Mouse (Mus musculus) MN1 (cell line): Measurements from ENCODE around the gene Tmem234.

Source experiments
- DNase-seq: peaks from one replicate; pipeline ENCODE4 v3.0.0-alpha.2; 2016; ENCODE audit warnings: low spot score

Tmem234 gene

DNA sequence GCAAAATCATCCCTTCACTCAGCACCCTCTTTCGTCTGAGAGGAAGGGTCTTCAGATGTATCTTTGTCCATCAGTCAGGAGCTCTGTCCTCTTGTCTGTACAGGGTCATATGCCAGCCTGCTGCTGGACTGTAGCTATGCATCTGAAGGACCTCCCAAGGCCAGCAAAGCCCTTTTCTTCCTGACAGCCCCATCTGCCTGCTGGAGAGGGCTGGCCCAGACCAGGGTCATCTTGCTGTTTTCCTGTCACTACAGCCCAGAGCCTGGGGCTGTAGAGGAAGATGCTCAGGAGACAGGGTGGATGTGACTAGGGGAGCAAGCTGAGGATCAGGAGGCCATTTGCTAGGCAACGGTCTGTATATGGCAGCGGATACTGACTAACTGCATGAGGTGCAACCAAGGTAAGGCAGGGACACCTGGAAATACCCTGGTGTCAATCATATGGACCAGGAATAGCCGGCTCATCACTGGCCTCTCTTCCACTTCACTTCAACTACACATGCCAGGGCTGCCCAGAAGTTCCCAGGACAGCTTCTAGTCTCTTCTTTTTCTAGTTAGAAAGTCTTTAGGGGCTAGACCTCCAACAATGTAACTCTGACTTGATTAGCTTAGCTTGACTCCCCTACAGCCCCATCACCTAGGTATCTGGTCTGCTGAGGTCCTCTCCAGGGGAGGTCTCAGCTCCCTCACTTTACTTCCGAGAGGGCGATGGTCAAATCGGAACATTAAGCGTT, 22.5 kb downstream of the Tmem234 start:
- no peak for DNase-seq

- peak; percentile 58 for DNase-seq
These were observed 23.2 kb downstream of the Tmem234 start, which contains the start of gene Ccdc28b for GRCm38 (mm10) chr4:129623681-129624091. Gene Ccdc28b, minus strand, starts transcription at chr4:129623947.

DNA sequence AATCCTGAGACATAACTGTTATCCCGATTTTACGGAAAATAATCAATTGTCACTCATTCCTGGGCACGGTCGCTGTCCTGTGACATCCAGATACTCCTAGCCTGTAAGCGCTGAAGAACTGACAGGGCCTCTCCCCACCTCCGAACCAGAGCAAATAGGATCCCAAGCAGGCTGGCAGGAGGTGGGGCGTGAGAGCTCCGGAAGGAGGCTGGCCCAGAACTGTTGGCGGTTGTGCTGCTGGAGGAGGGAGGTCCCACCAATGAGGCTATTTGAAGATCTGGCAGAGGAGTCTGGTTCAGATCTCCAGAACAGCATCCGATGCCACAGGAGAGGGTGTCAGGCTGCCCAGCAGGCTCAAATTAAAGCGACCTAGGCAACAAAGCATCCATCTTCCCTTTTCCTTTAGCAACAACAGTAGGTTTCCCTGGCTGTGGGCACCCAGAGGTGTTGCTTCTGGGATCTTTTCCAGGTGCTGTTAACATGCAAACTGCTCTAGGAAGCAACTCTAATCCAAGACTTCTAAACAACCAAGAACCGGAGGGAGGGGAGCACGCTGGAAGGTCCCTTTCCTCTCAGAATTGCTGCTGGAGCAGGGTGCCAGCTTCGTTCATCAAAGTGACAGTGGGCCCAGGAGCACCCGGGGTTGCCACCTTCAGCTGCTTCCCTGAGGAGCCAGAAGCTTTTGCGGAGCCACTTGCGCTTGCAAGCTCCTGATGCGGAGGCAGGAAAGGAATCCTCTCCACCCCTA, 24.0 kb downstream of the Tmem234 start:
- DNase-seq = peak; percentile 89

GRCm38 (mm10) chr4:129625029-129625370, 24.5 kb downstream of the Tmem234 start:
- DNase-seq = no peak

DNA sequence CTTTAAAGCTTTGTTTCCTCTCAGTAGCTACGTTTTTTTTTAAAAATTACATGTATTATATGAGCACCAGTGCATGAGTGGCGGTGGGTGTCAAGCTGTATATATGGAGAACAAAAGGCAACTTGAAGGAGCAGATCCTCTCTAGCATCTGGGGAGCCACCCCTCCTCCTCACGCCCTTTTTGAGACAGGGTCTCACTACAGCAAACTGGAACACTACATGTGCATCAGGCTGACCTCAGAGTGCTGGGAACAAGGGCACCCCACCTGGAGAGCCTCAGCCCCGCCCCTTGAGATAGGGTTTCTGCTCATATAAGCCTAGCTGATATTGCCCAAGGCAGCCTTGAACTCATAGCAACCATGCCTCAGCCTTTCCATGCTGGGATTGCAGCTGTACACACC, 25.0 kb downstream of the Tmem234 start:
- no peak for DNase-seq

GRCm38 (mm10) chr4:129626035-129626434, 25.6 kb downstream of the Tmem234 start:
- no peak for DNase-seq

DNA sequence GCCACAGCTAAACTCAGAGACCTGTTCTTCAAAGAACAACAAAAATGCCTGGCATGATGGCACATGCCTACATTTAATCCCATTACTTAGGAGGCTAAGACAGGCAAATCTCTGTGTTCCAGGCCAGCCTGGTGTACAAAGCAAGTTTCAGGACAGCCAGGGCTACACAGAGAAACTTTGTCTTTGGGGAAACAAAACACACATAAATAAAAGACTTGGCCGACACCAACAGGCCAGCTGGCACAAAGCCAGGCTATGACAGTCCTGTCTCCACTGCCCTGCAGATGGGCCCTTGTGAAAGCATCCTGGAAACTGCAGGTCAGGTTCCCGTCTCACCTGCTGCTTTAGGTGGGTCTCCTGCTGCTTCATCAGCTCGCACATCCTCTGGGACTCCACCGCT, 30.5 kb downstream of the Tmem234 start:
- peak; percentile 59 for DNase-seq

GRCm38 (mm10) chr4:129631867-129632266, 31.4 kb downstream of the Tmem234 start:
- no peak for DNase-seq

DNA sequence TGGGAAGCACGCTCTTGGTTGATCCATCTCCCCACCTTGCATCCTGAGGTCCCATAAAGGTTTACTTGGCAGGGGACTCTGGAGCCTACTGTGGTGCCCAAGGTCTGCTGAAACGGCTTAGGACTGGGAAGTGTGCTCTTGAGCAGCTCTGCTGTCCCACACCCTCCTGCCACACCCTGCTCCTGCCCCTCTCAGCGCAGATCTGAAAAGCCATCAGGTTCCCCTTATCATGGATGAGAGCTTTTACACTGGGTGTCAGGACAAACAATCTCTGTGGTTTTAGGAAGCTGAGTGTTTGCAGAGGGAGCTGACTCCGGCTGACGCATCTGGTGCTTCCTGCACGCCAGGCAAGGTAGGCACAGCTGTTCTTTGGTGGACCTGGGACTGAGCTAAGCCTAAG, 33.4 kb downstream of the Tmem234 start:
- no peak for DNase-seq

- DNase-seq = no peak
These were observed 38.8 kb downstream of the Tmem234 start for GRCm38 (mm10) chr4:129639221-129639620.

DNA sequence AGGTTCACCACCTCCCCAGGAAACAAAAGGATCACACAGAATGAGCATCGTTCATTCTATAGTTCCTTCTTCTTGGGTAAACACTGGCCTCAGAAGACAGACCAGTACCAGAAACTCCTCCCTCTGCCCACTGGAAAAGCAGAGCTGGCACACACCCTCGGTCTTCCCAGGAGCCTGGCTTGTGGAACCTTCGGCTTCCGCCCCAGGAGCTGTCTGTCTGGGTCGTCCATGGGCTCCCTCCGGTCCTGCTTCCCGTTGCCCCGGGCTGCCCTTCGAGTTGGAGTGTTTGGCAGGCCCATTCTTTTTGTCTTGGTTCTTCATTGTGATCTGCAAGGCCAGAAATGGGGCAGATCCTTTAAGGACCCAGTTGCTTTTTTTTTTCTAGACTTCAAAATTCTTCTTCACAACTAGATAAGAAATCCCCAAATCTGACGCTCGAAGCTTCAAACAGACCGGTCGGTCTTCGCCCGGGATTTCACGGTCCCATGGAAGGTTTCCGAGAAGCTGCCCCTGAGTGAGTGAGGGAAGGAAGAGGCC, 39.7 kb downstream of the Tmem234 start:
- peak; percentile 49 for DNase-seq

- peak; percentile 95 for DNase-seq
These were observed 40.4 kb downstream of the Tmem234 start, which contains the start of gene Txlna for GRCm38 (mm10) chr4:129640638-129641467. Gene Txlna, minus strand, starts transcription at chr4:129641065.

GRCm38 (mm10) chr4:129641756-129642155, 41.3 kb downstream of the Tmem234 start:
- no peak for DNase-seq

DNA sequence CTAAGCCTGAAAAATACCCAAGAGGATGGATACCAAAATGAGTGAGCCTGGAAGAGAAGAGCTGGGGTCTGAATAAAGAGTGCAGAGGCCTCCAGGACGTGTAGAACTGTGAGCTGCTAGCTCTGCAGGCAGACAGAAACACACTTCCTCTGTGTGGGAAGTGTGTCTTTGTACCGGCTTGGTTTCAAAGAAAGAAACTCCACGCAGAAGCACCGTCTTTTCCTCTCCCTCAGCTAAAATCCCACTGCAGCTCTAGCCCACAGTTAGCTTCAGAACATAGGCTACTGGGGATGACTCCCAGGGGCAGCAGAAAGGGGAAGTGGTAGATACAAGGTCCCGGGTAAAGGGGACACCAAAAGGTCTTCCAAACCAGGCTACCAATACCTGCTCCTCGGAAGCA, 44.7 kb downstream of the Tmem234 start:
- DNase-seq = no peak

GRCm38 (mm10) chr4:129648656-129649055, 48.2 kb downstream of the Tmem234 start:
- DNase-seq = no peak

GRCm38 (mm10) chr4:129650359-129650758, 49.9 kb downstream of the Tmem234 start:
- no peak for DNase-seq

- no peak for DNase-seq
These were observed 54.3 kb downstream of the Tmem234 start for GRCm38 (mm10) chr4:129654770-129655169.

GRCm38 (mm10) chr4:129661584-129661983, 61.1 kb downstream of the Tmem234 start:
- no peak for DNase-seq

GRCm38 (mm10) chr4:129662255-129662813, 61.9 kb downstream of the Tmem234 start:
- DNase-seq = peak; percentile 44

DNA sequence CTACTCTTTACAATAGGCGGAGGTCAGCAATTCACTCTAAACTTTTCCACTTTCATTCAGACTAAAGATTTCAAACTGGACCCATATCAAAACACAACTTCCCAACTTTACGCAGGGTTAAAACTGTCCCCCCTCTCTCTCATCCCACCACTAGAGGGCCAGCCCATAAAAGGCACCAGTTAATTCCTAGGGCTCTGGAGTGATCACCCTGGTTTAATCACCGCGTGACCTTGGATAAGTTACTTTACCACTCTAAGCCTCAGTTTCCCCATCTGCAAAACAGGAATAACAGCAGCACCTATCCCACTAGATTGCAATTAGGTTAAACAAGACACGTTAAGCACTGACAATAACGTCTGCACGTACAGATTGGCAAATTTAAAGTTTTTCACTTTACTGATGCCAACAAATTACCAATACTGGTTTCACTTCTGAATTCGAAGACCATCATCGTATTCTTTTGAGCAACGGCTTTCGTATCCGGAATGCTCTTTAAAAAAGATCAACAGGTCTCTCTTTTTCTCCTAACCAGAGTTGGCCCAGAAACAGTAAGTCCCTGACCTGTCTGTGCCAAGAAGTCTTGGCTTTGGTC, 71.1 kb downstream of the Tmem234 start:
- DNase-seq = peak; percentile 66

- DNase-seq = peak; percentile 89
These were observed 71.8 kb downstream of the Tmem234 start, which contains the start of gene Kpna6 for GRCm38 (mm10) chr4:129672083-129672877. Gene Kpna6, minus strand, starts transcription at chr4:129672767.
